Comparison of ENCODE assay signal across 22 mouse cellular contexts in genomic region chr5:146996812-146997211, GRCm38 (mm10). TPM values are rescaled to one million over a fixed set of nuclear protein-coding genes. Genes with fewer than 3 reads are reported as not detected.
DNase-seq lines count a peak whose midpoint lies in the region; ATAC-seq and TF ChIP-seq lines count a peak whose summit lies in the region.
"Had no signal": no experiment of that assay in that cellular context is flagged by ENCODE, and none has a peak within 500 bp of the region (broad histone marks: within the 10 kb centered on the region; RNA-seq: fewer than 3 reads in every experiment).

No protein-coding gene starts in this region.

- DNase-seq in liver, adult 2 months (ENCODE audit: extremely low read depth, low read depth, low spot score) = no peak
- no peak for DNase-seq in testis, postnatal 10 days (ENCODE audit: low spot score)
- no peak for DNase-seq in urinary bladder, adult 2 months (ENCODE audit: low spot score)
- DNase-seq: adrenal gland, adult 2 months; cerebellum, adult 11 months; cerebellum, adult 9-11 months; kidney, adult 11 months; left cerebral cortex, postnatal 4 days; lung, postnatal 4 days; retina, postnatal 1 day; right cerebral cortex, postnatal 25 days had no signal

- ATAC-seq in liver, embryonic 12.5 days = no peak
- ATAC-seq in megakaryocyte progenitor cell, adult 5-6 weeks (replicated peaks; ENCODE audit: poor library complexity) = peak; percentile 29; the same call in 1 of the 2 replicates
- no peak for ATAC-seq in megakaryocyte-erythroid progenitor cell, adult 5-6 weeks (replicated peaks; ENCODE audit: low FRiP score, low TSS enrichment, poor library complexity, severe bottlenecking)
- ATAC-seq: forebrain, embryonic 15.5 days; hindbrain, embryonic 16.5 days had no signal

- H3K4me2 ChIP-seq in liver, embryonic 12.5 days = no peak overlapping the region
- H3K4me2 ChIP-seq: embryonic facial prominence, embryonic 15.5 days; forebrain, embryonic 15.5 days; kidney, embryonic 15.5 days; limb, embryonic 15.5 days; midbrain, embryonic 11.5 days had no signal

- no peaks in the 10 kb centered on the region for H3K27me3 ChIP-seq in liver, adult 2 months (ENCODE audit: control insufficient read depth, insufficient read depth, low read length)
- H3K27me3 ChIP-seq in liver, embryonic 12.5 days (replicated peaks) = no peaks in the 10 kb centered on the region; the same call in 1 of the 2 replicates
- no peaks in the 10 kb centered on the region for H3K27me3 ChIP-seq in testis, adult 2 months (ENCODE audit: control insufficient read depth, insufficient read depth, low read length)
- H3K27me3 ChIP-seq: embryonic facial prominence, embryonic 15.5 days; forebrain, embryonic 15.5 days; kidney, embryonic 15.5 days; limb, embryonic 15.5 days had no signal

- TF ChIP-seq CTCF in liver, adult 2 months (IDR thresholded peaks at IDR 0.05; ENCODE audit: low read depth, low read length) = peak; percentile 11; the same call in 1 of the 2 replicates
- peak; percentile 64; the same call in 1 of the 2 replicates for TF ChIP-seq CTCF in testis, adult 2 months (IDR thresholded peaks at IDR 0.05; ENCODE audit: control insufficient read depth, insufficient read depth, insufficient replicate concordance, low read depth, low read length)

- TF ChIP-seq POLR2A in liver, adult 2 months (IDR thresholded peaks at IDR 0.05; ENCODE audit: extremely low read depth, insufficient read depth, low read length) = no peak
- no peak for TF ChIP-seq POLR2A in testis, adult 2 months (IDR thresholded peaks at IDR 0.05; ENCODE audit: control insufficient read depth, low read depth, low read length)

- H3K27ac ChIP-seq in liver, adult 2 months (replicated peaks; ENCODE audit: insufficient read depth, low read depth, low read length) = no peak overlapping the region
- H3K27ac ChIP-seq in liver, embryonic 12.5 days = no peak overlapping the region
- H3K27ac ChIP-seq in testis, adult 2 months (ENCODE audit: control insufficient read depth, insufficient read depth, low read depth, low read length) = no peak overlapping the region
- H3K27ac ChIP-seq: embryonic facial prominence, embryonic 15.5 days; forebrain, embryonic 15.5 days; heart, embryonic 10.5 days; kidney, embryonic 15.5 days; limb, embryonic 15.5 days had no signal

- H3K36me3 ChIP-seq in liver, adult 2 months (ENCODE audit: control insufficient read depth, insufficient read depth, low read length) = no peaks in the 10 kb centered on the region
- H3K36me3 ChIP-seq in liver, embryonic 12.5 days = no peaks in the 10 kb centered on the region
- H3K36me3 ChIP-seq in testis, adult 2 months (ENCODE audit: control insufficient read depth, insufficient read depth, low read length) = no peaks in the 10 kb centered on the region
- H3K36me3 ChIP-seq: embryonic facial prominence, embryonic 15.5 days; forebrain, embryonic 15.5 days; heart, embryonic 10.5 days; kidney, embryonic 15.5 days; limb, embryonic 15.5 days had no signal

- 84% methylated on average over 7 of the region's 7 CpGs for WGBS in liver, adult 2 months
- WGBS in liver, embryonic 12.5 days (ENCODE audit: insufficient replicate concordance) = 74% methylated on average over 7 of the region's 7 CpGs

- no peak overlapping the region for H3K9ac ChIP-seq in liver, adult 2 months (ENCODE audit: low read depth, low read length)
- H3K9ac ChIP-seq in liver, embryonic 12.5 days = no peak overlapping the region
- H3K9ac ChIP-seq: embryonic facial prominence, embryonic 15.5 days; forebrain, embryonic 15.5 days; kidney, embryonic 15.5 days; limb, embryonic 15.5 days had no signal

- H3K4me1 ChIP-seq in liver, adult 2 months (ENCODE audit: control insufficient read depth, insufficient read depth, low read length) = peaks cover 3% of the 10 kb centered on the region
- H3K4me1 ChIP-seq in liver, embryonic 12.5 days = no peaks in the 10 kb centered on the region
- H3K4me1 ChIP-seq in testis, adult 2 months (ENCODE audit: control insufficient read depth, insufficient read depth, low read length) = peaks cover 4% of the 10 kb centered on the region
- H3K4me1 ChIP-seq: embryonic facial prominence, embryonic 15.5 days; heart, embryonic 10.5 days; kidney, embryonic 15.5 days; limb, embryonic 15.5 days had no signal

- peaks cover 4% of the 10 kb centered on the region; the same call in 1 of the 2 replicates for H3K9me3 ChIP-seq in liver, embryonic 12.5 days (replicated peaks)
- H3K9me3 ChIP-seq: embryonic facial prominence, embryonic 15.5 days; forebrain, embryonic 15.5 days; heart, embryonic 10.5 days; limb, embryonic 15.5 days had no signal

- no peak overlapping the region for H3K4me3 ChIP-seq in liver, adult 2 months (ENCODE audit: insufficient read depth, low read depth, low read length)
- no peak overlapping the region for H3K4me3 ChIP-seq in liver, embryonic 12.5 days
- H3K4me3 ChIP-seq in testis, adult 2 months (ENCODE audit: control insufficient read depth, low read depth, low read length) = no peak overlapping the region
- H3K4me3 ChIP-seq: embryonic facial prominence, embryonic 15.5 days; forebrain, embryonic 15.5 days; heart, embryonic 10.5 days; kidney, embryonic 15.5 days; limb, embryonic 15.5 days had no signal

- no peaks in the 10 kb centered on the region for H3K79me2 ChIP-seq in liver, adult 2 months (ENCODE audit: control insufficient read depth, insufficient read depth, low read length)

RNA-seq across cellular contexts. Expression of gene Mtif3, which starts 33.2 kb away (rescaled TPM):
- total RNA-seq in liver, adult 2 months (2014; rRNA removed) = 20.3 and 24.1 TPM in 2 replicates
- 17.4 and 17.5 TPM in 2 replicates for polyA plus RNA-seq in liver, adult 2 months (2012; rRNA removed)
- 14.9 and 16.5 TPM in 2 replicates for polyA plus RNA-seq in liver, embryonic 12.5 days (2016; fragmentation: Nextera tagmentation; extraction: Ambion mirVana)
- polyA plus RNA-seq in testis, adult 2 months (2012; rRNA removed) = 10.3 and 11.2 TPM in 2 replicates
- 8.5 and 14.5 TPM in 2 replicates for total RNA-seq in megakaryocyte progenitor cell, adult 5-6 weeks (2015)
- 27.3 and 38.0 TPM in 2 replicates for total RNA-seq in megakaryocyte progenitor cell, adult 5-6 weeks (2017)
- polyA plus RNA-seq in urinary bladder, adult 2 months (2012; rRNA removed) = 20.7 and 22.0 TPM in 2 replicates
- 9.4 and 17.2 TPM in 2 replicates for total RNA-seq in megakaryocyte-erythroid progenitor cell, adult 5-6 weeks (2014; fragmentation: Nextera tagmentation)
- total RNA-seq in megakaryocyte-erythroid progenitor cell, adult 5-6 weeks (2017) = 41.2 and 43.1 TPM in 2 replicates

RNA-seq across cellular contexts. Expression of gene Gtf3a, which starts 48.4 kb away (rescaled TPM):
- 12.2 and 15.6 TPM in 2 replicates for total RNA-seq in liver, adult 2 months (2014; rRNA removed)
- 15.3 and 17.9 TPM in 2 replicates for polyA plus RNA-seq in liver, adult 2 months (2012; rRNA removed)
- 95.1 and 95.7 TPM in 2 replicates for polyA plus RNA-seq in liver, embryonic 12.5 days (2016; fragmentation: Nextera tagmentation; extraction: Ambion mirVana)
- polyA plus RNA-seq in testis, adult 2 months (2012; rRNA removed) = 9.5 and 12.1 TPM in 2 replicates
- total RNA-seq in megakaryocyte progenitor cell, adult 5-6 weeks (2015) = 115 and 127 TPM in 2 replicates
- total RNA-seq in megakaryocyte progenitor cell, adult 5-6 weeks (2017) = 162 and 163 TPM in 2 replicates
- polyA plus RNA-seq in urinary bladder, adult 2 months (2012; rRNA removed) = 55.9 and 60.5 TPM in 2 replicates
- 70.1 and 96.8 TPM in 2 replicates for total RNA-seq in megakaryocyte-erythroid progenitor cell, adult 5-6 weeks (2014; fragmentation: Nextera tagmentation)
- 144 and 151 TPM in 2 replicates for total RNA-seq in megakaryocyte-erythroid progenitor cell, adult 5-6 weeks (2017)
